Mouse (Mus musculus) adrenal gland, postnatal 10 days (tissue): Measurements from ENCODE around the gene Gm4871. TPM values are rescaled to one million over a fixed set of nuclear protein-coding genes. Genes with fewer than 3 reads are reported as not detected.

Experiments used
- DNase-seq: peaks from one replicate; pipeline ENCODE4 v3.0.0; 2021; ENCODE audit warnings: mixed read lengths
- total RNA-seq, 2 experiments: library from RNA; stranded (reverse); gene quantifications; 2 replicates each; pipeline ENCODE4 v1.2.3; 2021

The Gm4871 gene
- total RNA-seq, 2 experiments from 2014 or later = not detected

DNA sequence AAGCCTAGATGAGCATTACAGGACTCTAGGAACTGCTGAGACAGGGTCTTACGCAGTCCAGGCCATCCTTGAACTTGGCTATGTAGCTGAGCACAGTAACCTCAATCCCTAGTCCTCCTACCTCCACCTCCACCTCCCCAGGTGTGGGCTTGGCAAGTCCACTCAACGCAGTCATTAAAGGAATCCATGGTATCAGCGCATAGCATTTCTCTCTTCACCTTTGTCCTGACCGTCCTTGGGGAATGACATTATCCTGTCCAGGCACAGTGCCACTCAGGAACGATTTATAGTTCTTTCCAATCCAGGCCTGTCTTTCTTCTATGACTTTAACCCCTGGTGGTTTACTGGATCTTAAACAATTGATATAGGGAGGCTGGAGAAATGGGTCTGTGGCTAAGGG lies 42.1 kb downstream of the Gm4871 start:
- peak; percentile 16 for DNase-seq

GRCm38 (mm10) chr5:144990051-144990450 lies 42.5 kb downstream of the Gm4871 start:
- no peak for DNase-seq

- DNase-seq = no peak
Measured at GRCm38 (mm10) chr5:144989061-144989405, 43.5 kb downstream of the Gm4871 start.

GRCm38 (mm10) chr5:144988340-144989060 lies 44.1 kb downstream of the Gm4871 start:
- peak; percentile 47 for DNase-seq

DNA sequence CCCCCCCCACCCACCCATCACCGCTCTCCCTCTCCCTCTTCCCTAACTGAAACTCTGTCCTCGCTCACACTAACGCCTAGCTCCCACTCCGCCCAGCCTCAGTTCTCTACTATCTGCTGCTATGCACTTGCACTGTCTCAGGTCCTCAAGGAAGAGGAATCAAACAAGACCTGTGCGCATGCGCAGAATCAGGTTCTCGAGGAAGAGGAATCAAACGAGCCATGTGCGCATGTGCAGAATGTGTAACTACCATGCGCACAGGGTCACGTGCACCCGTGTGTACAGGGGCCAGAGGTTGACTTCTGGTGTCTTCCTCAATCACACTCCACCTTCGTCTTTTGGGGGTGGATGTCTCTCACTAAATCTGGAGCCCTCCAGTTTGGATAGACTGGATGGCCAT lies 45.0 kb downstream of the Gm4871 start:
- no peak for DNase-seq

DNA sequence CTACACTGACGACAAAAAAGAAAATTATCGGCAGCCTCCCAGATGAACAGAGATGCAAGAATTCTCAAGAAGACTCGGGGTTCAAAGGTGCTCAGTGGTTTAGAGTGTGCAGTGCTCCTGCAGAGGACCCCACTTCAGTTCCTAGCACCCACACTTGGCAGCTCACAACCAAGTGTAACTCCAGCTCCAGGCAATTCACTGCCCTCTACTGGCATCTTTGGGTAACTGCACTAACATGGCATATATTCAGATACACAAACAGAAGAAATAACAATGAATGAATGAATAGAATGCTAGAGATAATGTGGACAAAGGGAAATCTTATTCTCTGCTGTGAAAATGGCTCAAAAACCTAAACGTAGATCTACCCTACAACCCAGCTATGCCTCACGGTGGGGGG lies 47.7 kb downstream of the Gm4871 start:
- DNase-seq = no peak

- no peak for DNase-seq
Measured at GRCm38 (mm10) chr5:144983227-144983626, 49.3 kb downstream of the Gm4871 start.

Other genes starting within 250 kb of the Gm4871 start
- gene Smurf1, start 66.9 kb downstream of the Gm4871 start, total RNA-seq = 10 to 100 TPM; 20.6 to 23.4 TPM
- gene 1700018F24Rik, start 10.2 kb upstream of the Gm4871 start, total RNA-seq = not detected
- gene Arpc1a, start 51.1 kb upstream of the Gm4871 start, total RNA-seq = 100 to 1,000 TPM; 102 to 106 TPM
- gene Kpna7, start 51.3 kb upstream of the Gm4871 start, total RNA-seq = not detected
- gene Arpc1b, start 81.5 kb upstream of the Gm4871 start, total RNA-seq = 100 to 1,000 TPM; 212 to 226 TPM
- 10 to 100 TPM; 74.5 to 80.9 TPM for gene Pdap1, start 107.5 kb upstream of the Gm4871 start, total RNA-seq
- 100 to 1,000 TPM in 1 of 2 experiments, 10 to 100 TPM in 1; 97.3 to 102 TPM for gene Bud31, start 107.6 kb upstream of the Gm4871 start, total RNA-seq
- 10 to 100 TPM; 21.7 to 29.0 TPM for gene Ptcd1, start 134.4 kb upstream of the Gm4871 start, total RNA-seq
- gene Cpsf4, start 134.5 kb upstream of the Gm4871 start, total RNA-seq = 10 to 100 TPM; 20.2 to 22.7 TPM
- 100 to 1,000 TPM; 810 to 842 TPM for gene Atp5j2, start 159.3 kb upstream of the Gm4871 start, total RNA-seq
- gene Zkscan14, start 169.1 kb upstream of the Gm4871 start, total RNA-seq = 1 to 10 TPM; 7.1 to 9.8 TPM
- gene Zkscan5, start 171.8 kb upstream of the Gm4871 start, total RNA-seq = 10 to 100 TPM; 12.2 to 12.3 TPM
- 10 to 100 TPM; 41.1 to 48.9 TPM for gene Zfp655, start 199.0 kb upstream of the Gm4871 start, total RNA-seq
- 10 to 100 TPM; 15.3 to 20.4 TPM for gene Zscan25, start 247.7 kb upstream of the Gm4871 start, total RNA-seq